Mouse (Mus musculus): ENCODE data around the gene Phldb2. TPM values are rescaled to one million over a fixed set of nuclear protein-coding genes. Genes with fewer than 3 reads are reported as not detected.

Gene Phldb2
- total RNA-seq, 2 experiments from 2014 or later: 4.9 to 8.0 TPM

- DNase-seq: no peak
Measured at GRCm38 (mm10) chr16:45789311-45789710, 164.1 kb downstream of the Phldb2 start.

GRCm38 (mm10) chr16:45787650-45788049 is 165.7 kb downstream of the Phldb2 start:
- no peak for DNase-seq

GRCm38 (mm10) chr16:45786639-45787038 is 166.8 kb downstream of the Phldb2 start:
- no peak for DNase-seq

GRCm38 (mm10) chr16:45780001-45780400 is 173.4 kb downstream of the Phldb2 start:
- DNase-seq: no peak

- DNase-seq: no peak
Measured at GRCm38 (mm10) chr16:45774813-45775212, 178.6 kb downstream of the Phldb2 start.

- no peak for DNase-seq
Measured at GRCm38 (mm10) chr16:45770914-45771313, 182.5 kb downstream of the Phldb2 start.

GRCm38 (mm10) chr16:45767853-45768640 is 185.4 kb downstream of the Phldb2 start:
- DNase-seq: no peak

- DNase-seq: no peak
Measured at GRCm38 (mm10) chr16:45767434-45767833, 186.0 kb downstream of the Phldb2 start.

- no peak for DNase-seq
Measured at GRCm38 (mm10) chr16:45765801-45766494, 187.4 kb downstream of the Phldb2 start.

- DNase-seq: no peak
Measured at GRCm38 (mm10) chr16:45765102-45765501, 188.3 kb downstream of the Phldb2 start.

- no peak for DNase-seq
Measured at GRCm38 (mm10) chr16:45762859-45763505, 190.4 kb downstream of the Phldb2 start.

GRCm38 (mm10) chr16:45761425-45761824 is 192.0 kb downstream of the Phldb2 start:
- DNase-seq: no peak

GRCm38 (mm10) chr16:45758726-45759269 is 194.6 kb downstream of the Phldb2 start:
- no peak for DNase-seq

GRCm38 (mm10) chr16:45757421-45758078 is 195.8 kb downstream of the Phldb2 start:
- DNase-seq: no peak

- no peak for DNase-seq
Measured at GRCm38 (mm10) chr16:45756855-45757254, 196.5 kb downstream of the Phldb2 start.

GRCm38 (mm10) chr16:45743591-45744144 is 209.7 kb downstream of the Phldb2 start:
- DNase-seq: no peak

- DNase-seq: peak; percentile 94 to 96
Measured at GRCm38 (mm10) chr16:45742615-45743476, 210.6 kb downstream of the Phldb2 start, which contains the start of gene Abhd10. Gene Abhd10, minus strand, starts transcription at chr16:45742955.

GRCm38 (mm10) chr16:45737880-45738279 is 215.5 kb downstream of the Phldb2 start:
- DNase-seq: no peak

- DNase-seq: no peak
Measured at GRCm38 (mm10) chr16:45736724-45737123, 216.7 kb downstream of the Phldb2 start.

- no peak for DNase-seq
Measured at GRCm38 (mm10) chr16:45729163-45729562, 224.2 kb downstream of the Phldb2 start.

- DNase-seq: peak in 1 of 2 experiments; percentile 47
Measured at GRCm38 (mm10) chr16:45724742-45725102, 228.7 kb downstream of the Phldb2 start.
